Mouse (Mus musculus) brown adipose tissue, adult 24 weeks (tissue): ENCODE data around the gene Peli2. TPM values are rescaled to one million over a fixed set of nuclear protein-coding genes. Genes with fewer than 3 reads are reported as not detected.

Source experiments
- H3K27ac ChIP-seq: fragments of 200-500 bp; replicated peaks from 2 replicates; pipeline ENCODE4 v1.5.1; 2012; ENCODE audit warnings: low read depth, mild to moderate bottlenecking, low read length
- H3K4me1 ChIP-seq: fragments of 200-500 bp; 2 replicates; pipeline ENCODE4 v1.6.1; 2012; ENCODE audit warnings: low read length, mixed read lengths; ENCODE audit not compliant: control insufficient read depth, insufficient read depth, insufficient read length
- H3K4me3 ChIP-seq: fragments of 200-500 bp; 2 replicates; pipeline ENCODE4 v1.5.1; 2012; ENCODE audit warnings: low read depth, mild to moderate bottlenecking, low read length, moderate library complexity; ENCODE audit not compliant: insufficient read depth
- polyA plus RNA-seq: library from polyadenylated mRNA; stranded (reverse); fragments of >200 nt; gene quantifications from 2 replicates; pipeline ENCODE4 v1.2.4, GENCODE M21; 2012; ENCODE audit not compliant: missing spikeins, insufficient read depth, insufficient read length

Peli2 gene
- polyA plus RNA-seq, 1 experiment, result 23.7 TPM

GRCm38 (mm10) chr14:48324460-48324850, 203.8 kb downstream of the Peli2 start:
- Histone ChIP-seq H3K4me3 (no peak overlapping the region), H3K27ac (no peak overlapping the region), H3K4me1 (no peaks in the 10 kb centered on the region)

GRCm38 (mm10) chr14:48327746-48328145, 207.1 kb downstream of the Peli2 start:
- Histone ChIP-seq H3K4me1 (peaks cover 2% of the 10 kb centered on the region; the same call in 1 of the 2 replicates), H3K4me3 (no peak overlapping the region), H3K27ac (no peak overlapping the region)

- Histone ChIP-seq H3K4me3 (no peak overlapping the region), H3K4me1 (peaks cover 4% of the 10 kb centered on the region; the same call in 1 of the 2 replicates), H3K27ac (no peak overlapping the region)
These were observed 209.2 kb downstream of the Peli2 start for GRCm38 (mm10) chr14:48329716-48330365.
